Mouse (Mus musculus) hematopoietic stem cell, adult 5-6 weeks (primary cell): ENCODE data around the gene Nuak2. TPM values are rescaled to one million over a fixed set of nuclear protein-coding genes. Genes with fewer than 3 reads are reported as not detected.

Source experiments
- ATAC-seq, 2 experiments: fragments of 125-278 bp in 1 of 2; replicated peaks in 1 of 2; 2 replicates each; pipeline ENCODE4 v1.8.0; 2016 to 2017; ENCODE audit warnings: inconsistent platforms in 2 of 2, mild to moderate bottlenecking in 2 of 2, moderate number of reproducible peaks in 2 of 2, low read depth in 1 of 2, moderate TSS enrichment in 1 of 2; ENCODE audit not compliant: low FRiP score in 2 of 2, poor library complexity in 2 of 2, severe bottlenecking in 2 of 2, insufficient read depth in 1 of 2, low TSS enrichment in 1 of 2
- total RNA-seq: library from RNA; stranded (forward); fragments of 172-1452, 232-1000 nt; gene quantifications from 2 replicates; pipeline ENCODE4 v1.2.3, GENCODE M21; 2017

Nuak2 gene
- total RNA-seq, 1 experiment from 2014 or later: 7.3 TPM

- peak in 1 of 2 experiments; percentile 24; a peak in 1 of 4 replicates for ATAC-seq
These were observed 1.5 kb downstream of the Nuak2 start for GRCm38 (mm10) chr1:132317413-132317812.

- ATAC-seq: peak in 1 of 2 experiments; percentile 22; a peak in 1 of 4 replicates
These were observed 2.3 kb downstream of the Nuak2 start for GRCm38 (mm10) chr1:132317894-132318863.

DNA sequence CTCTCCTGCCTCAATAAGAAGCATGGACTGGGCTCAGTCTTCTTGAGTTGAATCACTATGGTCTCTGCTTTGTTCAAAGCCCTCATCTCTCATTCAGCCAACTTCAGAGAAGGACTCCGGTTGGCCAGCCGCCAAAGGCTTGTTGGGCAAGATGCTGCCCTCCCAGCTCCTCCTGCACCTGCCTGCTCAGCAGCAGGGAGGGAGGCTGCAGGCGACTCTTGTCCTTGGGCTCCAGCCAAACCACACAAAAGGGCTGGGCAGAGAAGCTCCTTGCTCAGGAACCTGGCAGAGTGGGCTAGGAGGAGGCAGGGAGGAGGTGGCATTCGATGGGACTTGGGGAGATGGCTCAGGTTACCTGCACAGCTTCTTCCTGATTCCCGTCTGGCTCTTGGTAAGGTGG lies 3.3 kb downstream of the Nuak2 start:
- ATAC-seq: peak; percentile 37 to 55; a peak in 3 of 4 replicates

DNA sequence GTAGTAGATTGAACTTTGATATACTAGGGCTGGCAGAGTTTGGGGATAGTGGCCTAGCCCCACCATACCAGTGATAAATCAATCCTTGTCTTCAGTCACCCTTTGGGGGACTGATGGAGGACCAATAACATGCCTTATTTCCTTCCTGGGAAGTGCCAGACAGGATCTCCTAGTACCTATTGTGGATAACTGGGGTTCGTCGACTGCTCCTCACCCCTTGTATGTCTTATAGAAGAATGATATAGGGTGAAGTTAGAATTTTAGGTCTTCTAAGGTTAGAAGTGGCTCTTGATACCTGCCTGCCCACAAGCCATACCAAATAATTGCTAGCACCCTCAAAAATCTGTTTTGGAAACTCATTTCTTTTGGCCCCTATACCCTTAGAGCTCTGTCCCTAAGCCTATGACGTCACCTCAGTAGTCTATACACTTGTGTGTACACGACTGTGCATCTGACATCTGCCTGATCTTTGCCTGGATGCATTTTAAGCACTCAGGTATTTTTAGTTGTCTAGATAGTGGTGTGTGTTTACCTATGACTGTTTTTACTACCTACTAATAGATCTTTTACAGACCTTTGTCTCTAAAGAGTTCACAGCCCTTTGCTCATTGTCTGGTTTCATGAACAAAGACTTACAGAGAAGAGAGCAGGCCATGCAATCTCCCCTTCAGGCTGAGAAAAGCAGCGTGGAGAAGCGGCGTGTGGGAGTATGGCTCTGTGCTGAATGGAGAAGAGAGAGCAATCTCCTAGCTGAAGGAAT lies 6.1 kb downstream of the Nuak2 start:
- ATAC-seq: no peak

DNA sequence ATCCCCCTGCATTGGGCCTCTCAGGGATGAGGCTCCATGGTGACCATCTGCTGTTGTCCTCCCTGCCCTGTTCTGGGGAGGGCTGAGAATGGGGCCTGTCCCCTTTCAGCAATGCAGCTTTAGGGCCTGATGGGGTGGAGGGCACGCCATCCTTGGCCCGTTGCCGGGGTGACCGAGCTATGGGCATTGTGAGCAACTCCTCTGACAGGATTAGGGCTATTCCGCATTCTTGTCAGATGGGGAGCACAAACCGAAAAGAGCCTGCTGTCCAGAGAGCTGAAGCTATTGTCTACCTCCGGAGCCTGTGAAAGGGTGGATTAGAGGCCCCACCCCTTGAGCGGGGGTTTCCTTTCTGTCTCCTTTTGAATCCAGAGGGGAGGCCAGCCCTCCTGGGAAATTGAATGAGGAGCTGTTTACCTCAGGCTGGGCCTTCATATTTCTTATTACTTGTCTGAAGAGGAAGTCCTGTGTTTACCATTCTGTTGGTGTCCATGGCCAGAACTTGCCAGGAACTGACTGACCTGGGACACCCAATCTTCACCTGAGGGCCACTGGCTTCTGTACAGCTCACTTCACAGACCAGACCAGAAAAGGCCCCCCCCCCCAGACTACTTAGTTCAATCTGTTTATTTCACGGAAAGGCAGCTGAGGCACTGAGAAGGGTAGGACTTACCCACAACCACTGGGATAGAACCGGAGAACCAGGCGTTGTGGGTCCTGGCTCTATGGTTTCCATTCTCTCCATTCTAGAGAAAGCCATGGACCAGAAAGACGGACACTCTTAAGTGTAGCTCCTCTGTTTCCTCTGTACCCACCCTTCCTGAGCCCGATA lies 7.0 kb downstream of the Nuak2 start:
- no peak for ATAC-seq

- no peak for ATAC-seq
These were observed 10.9 kb downstream of the Nuak2 start for GRCm38 (mm10) chr1:132326777-132327176.

DNA sequence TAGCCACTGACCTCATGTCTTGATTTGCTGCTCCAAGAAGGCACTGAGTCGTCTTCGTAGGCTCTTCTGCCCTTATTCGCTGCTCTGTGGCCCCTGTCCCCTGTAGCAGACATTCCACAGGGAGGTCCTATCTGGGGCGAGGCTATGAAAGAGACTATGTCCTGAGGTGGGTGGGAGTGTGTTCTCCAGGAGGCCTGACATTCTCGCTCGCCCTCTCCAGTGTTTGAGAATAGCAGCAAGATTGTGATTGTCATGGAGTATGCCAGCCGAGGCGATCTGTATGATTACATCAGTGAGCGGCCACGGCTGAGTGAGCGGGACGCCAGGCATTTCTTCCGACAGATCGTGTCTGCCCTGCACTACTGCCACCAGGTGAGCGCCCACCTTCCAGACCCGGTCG lies 11.6 kb downstream of the Nuak2 start:
- ATAC-seq: no peak

DNA sequence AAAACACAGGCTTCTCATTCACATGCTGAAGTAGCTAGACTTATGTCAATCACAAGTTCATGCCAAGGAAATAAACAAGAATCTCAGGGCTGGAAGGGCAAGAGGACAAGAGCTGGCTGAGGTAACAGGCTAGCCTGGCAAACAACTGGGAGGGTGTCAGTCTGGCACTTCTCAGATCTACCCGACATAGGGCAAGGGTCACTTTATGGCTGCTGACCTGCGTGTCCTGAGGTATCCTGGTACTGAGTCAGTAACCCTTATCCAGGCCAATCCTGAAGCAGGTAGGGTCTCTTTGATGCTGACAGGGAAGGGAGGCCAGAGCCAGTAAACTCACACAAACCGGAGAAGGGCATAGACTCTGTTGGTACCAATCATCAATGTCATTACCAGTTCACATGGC lies 12.6 kb downstream of the Nuak2 start:
- no peak for ATAC-seq

DNA sequence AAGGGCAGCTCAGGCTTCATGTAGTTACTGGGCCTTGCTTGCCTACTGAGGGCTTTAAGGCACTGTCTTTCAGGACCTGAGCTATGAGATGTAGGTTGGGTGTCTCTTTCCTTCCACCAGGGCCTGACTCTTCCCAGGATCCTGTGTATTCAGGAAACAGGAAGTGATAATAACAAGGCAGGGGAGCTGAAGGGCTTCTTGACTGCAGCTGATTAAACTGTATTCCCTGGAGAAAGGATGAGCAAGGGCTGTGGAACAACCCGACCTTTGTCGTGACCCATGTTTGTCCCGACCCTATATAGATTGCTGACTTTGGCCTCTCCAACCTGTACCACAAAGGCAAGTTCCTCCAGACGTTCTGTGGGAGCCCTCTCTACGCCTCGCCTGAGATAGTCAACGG lies 13.7 kb downstream of the Nuak2 start:
- no peak for ATAC-seq

DNA sequence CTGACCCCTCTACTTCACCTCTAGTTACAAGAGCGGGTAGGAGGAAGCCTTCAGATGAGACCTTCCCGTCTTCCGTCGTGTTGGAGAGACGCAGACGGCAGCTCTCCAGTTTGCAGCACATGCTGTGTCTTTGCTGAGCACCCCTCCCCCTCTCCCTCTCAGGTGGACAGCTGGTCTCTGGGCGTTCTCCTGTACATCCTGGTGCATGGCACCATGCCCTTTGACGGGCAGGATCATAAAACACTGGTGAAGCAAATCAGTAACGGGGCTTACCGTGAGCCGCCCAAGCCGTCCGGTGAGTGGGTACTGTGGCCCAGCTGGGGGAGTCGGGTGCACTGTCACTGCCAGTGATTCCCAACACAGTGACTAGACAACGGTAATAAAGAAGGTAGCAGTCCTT lies 14.5 kb downstream of the Nuak2 start:
- ATAC-seq: no peak

DNA sequence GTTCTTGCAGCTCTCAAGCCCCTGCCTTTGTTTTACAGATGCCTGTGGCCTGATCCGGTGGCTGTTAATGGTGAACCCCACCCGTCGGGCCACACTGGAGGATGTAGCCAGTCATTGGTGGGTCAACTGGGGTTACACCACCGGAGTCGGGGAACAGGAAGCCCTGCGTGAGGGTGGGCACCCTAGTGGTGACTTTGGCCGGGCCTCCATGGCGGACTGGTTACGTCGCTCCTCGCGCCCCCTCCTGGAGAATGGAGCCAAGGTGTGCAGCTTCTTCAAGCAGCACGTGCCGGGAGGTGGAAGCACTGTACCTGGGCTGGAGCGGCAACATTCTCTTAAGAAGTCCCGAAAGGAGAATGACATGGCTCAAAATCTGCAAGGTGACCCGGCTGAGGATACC lies 15.4 kb downstream of the Nuak2 start:
- ATAC-seq: no peak

DNA sequence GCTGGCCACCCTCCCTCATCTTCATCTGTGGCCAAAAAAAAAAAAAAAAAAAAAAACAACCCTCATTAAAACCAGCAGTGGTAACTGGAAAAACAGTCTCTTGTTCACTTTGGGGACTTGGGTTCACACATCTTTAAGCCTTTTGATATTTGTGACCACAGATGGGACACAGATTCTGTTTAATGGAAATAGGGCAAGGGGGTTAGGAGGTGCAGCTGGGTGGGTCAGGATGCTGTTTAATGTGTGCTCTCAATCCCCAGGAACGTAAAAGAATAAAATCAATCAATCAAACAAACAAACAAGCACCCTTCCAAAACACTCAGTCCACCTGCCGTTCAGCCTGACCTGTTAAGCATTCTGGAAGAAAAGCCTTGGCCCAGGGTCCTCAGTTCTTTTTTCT lies 17.3 kb downstream of the Nuak2 start:
- no peak for ATAC-seq

DNA sequence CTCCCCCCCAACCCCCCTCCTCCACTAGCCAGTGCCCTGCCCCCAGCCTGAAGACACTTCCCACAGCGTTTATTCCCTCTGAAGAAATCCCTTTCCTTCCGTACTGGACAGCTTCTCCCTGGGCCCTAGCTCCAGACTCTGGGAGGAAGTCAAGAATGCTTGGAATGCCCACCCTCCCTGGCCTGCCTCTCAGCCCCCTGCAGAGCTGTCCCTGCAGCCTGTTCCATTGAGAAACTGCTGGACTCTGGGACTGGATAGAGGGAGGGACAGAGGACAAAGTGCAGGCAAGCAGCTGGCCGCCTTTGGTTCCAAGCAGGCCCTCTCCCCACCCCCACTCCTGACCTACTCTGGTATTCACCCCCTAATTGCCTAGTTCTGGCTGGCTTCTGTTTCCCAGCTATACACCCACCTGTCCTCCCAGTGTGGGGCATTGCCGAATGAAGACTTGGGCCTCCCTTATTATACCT lies 17.8 kb downstream of the Nuak2 start:
- no peak for ATAC-seq

GRCm38 (mm10) chr1:132334178-132334801 lies 18.4 kb downstream of the Nuak2 start:
- no peak for ATAC-seq

GRCm38 (mm10) chr1:132335378-132335965 lies 19.5 kb downstream of the Nuak2 start:
- no peak for ATAC-seq

GRCm38 (mm10) chr1:132336921-132337320 lies 21.0 kb downstream of the Nuak2 start:
- 0 out of 4 replicates have a peak, but pooled peaks have one; percentile 10 to 19 for ATAC-seq
